Mouse (Mus musculus): ENCODE results near the gene Adcy6.

Adcy6 gene

DNA sequence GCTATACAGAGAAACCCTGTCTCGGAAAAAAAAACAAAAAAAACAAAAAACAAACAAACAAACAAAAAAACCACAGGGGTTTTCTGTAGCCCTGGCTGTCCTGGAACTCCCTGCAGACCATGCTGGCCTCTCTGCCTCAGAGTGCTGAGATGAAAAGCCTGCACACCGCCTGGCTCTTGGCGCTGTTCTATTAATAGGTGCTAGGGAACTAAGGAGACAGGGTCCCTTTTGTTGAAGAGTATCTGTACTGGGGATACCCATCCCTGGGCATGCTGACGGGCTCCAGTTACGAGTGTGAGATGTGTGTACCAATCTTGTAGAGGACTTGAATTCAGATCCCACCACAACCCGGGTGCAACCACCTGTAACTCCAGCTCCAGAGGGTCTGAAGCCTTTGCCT, 5.9 kb upstream of the Adcy6 start:
- CTCF ChIA-PET = interaction anchor here in 3 of 4 experiments (0.6 to 3.7 kb wide), 11 partner anchors 12 to 328 kb away, joined by 3 to 40 read pairs (median 4); no protein-coding TSS in a partner anchor
- POLR2A ChIA-PET = interaction anchor here in 3 of 4 experiments (0.8 to 9.2 kb wide), 14 partner anchors 10 to 362 kb away, joined by 3 to 49 read pairs (median 4); partner anchors contain the start of gene Cacnb3 (in 2 of the 3)

DNA sequence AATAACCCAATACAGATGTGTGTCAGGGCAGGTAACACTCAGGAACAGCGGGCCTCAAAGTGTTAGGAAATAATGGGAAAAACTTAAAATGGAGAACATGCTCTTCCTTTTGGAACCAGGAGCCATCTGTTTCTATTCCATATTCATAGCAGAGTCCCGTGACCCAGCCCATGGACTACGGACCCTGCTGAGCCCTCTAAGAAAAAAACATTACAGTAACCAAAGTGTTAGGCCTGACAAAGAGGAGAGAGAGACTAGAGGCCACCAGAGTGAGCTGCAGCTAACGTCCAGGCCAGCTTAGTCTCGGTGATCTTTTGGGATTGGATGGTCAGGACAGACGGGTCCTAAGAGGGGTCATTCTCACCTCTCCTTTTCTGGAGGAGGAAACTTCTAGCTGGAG, 5.1 kb upstream of the Adcy6 start:
- POLR2A ChIA-PET = interaction anchor here in 3 of 4 experiments (0.5 to 9.2 kb wide), 11 partner anchors 9 to 135 kb away, joined by 3 to 49 read pairs (median 4); partner anchors contain the start of gene Cacnb3 (in 2 of the 3)
- CTCF ChIA-PET = interaction anchor here in 3 of 4 experiments (0.5 to 3.7 kb wide), 9 partner anchors 11 to 762 kb away, joined by 3 to 40 read pairs (median 4); no protein-coding TSS in a partner anchor

DNA sequence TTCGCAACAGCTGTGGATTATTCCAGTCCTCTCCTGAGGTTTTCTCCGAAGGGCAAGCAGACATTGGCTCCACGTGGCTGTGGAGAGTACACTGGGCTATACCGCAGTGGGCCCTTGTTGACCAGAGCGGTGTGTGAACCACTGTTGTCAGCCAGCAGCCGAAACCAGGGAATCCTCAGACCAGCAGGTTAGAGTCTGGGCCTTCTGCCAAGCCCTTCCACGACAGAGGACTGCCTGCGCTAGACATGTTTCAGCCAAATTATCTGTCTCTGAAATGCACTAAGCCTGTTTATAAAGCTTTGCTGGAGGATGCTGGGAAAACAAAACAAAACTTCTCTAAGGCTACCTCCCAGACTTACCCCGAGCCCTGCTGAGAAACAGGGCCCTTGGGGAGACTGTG, 4.7 kb upstream of the Adcy6 start:
- ChIA-PET CTCF (interaction anchor here (0.5 to 3.7 kb wide), 7 partner anchors 11 to 97 kb away, joined by 3 to 40 read pairs (median 5); no protein-coding TSS in a partner anchor), POLR2A (interaction anchor here in 2 of 4 experiments (1.0 to 9.2 kb wide), 5 partner anchors 8 to 46 kb away, joined by 3 to 49 read pairs (median 5); partner anchors contain the start of gene Cacnb3 (in 1 of the 2))

DNA sequence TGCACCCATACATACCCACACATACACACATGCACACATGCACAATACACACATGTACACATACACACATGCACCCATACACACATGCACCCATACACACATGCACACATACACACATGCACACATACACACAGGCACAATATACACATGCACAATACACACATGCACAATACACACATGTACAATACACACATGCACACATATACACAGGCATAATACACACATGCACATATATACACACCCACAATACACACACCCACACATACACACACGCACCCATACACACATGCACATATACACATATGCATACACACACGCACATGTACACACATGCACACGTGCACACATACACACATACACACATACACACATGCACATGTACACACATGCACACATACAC, 2.4 kb upstream of the Adcy6 start:
- ChIA-PET POLR2A (no interaction called here), CTCF (interaction anchor here in 1 of 4 experiments (1.3 kb wide), 1 partner anchor 19 kb away, joined by 3 read pairs; no protein-coding TSS in a partner anchor)

DNA sequence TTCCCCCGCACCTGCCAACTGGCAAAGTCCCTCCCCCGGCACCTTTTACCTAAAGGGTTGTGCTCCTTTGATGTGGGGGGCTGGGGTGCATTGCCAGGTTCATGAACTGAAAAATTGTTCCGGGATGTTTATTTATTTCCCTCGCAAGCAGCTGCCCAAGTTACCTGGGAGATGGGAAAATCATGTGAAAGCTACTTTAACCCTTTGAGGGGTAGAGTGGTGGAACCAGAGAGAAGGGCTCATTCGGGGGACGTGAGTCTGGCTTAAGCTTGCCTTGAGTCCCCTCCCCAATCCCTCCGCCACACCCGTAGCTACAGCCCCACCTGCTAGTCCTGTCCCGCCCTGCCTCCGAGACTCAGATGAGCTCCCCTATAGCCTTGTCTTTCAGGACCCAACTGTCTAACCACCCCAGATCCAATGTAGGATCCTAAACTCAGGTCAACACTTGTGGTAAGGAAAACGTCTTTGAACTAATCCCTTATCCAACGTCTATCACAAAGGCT, 306 bp upstream of the Adcy6 start:
- ChIA-PET POLR2A (interaction anchor here in 2 of 4 experiments (0.9 to 2.3 kb wide), 9 partner anchors 9 to 153 kb away, joined by 3 to 9 read pairs (median 3); partner anchors contain the start of genes Arf3 (in 1 of the 2), Cacnb3 (in 1 of the 2) and Ddx23 (in 1 of the 2)), CTCF (interaction anchor here (0.5 to 2.7 kb wide), 11 partner anchors 21 to 790 kb away, joined by 3 to 11 read pairs (median 4); partner anchors contain the start of gene Arf3 (in 1 of the 4))

DNA sequence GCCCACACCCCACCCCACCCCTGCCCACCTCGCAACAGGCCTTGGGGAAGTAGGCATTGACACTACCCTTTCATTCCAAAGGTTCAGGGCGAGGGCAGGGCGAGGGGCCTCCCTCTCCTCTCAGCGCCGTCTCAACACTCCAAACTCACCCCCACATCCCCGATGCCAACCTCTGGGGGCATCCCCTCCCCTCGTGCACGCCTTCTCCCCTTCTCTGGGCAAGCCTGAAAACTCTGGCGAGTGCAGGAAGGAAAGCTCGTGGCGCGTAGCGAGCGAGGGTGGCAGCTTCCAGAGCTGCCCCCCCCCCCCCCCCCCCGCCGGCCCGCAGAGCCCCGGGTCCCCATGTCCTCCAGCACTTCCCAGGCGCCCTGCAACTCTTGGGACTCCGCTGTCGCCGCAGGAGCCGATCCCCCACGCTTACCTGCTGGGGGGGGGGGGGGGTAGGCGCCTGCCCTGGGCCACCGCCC, 1.1 kb downstream of the Adcy6 start:
- CTCF ChIA-PET = interaction anchor here in 2 of 4 experiments (0.7 to 2.7 kb wide), 4 partner anchors 23 to 1305 kb away, joined by 3 to 8 read pairs (median 7); no protein-coding TSS in a partner anchor
- POLR2A ChIA-PET = interaction anchor here in 1 of 4 experiments (0.6 to 1.9 kb wide), 4 partner anchors 12 to 535 kb away, joined by 3 to 9 read pairs (median 4); no protein-coding TSS in a partner anchor

DNA sequence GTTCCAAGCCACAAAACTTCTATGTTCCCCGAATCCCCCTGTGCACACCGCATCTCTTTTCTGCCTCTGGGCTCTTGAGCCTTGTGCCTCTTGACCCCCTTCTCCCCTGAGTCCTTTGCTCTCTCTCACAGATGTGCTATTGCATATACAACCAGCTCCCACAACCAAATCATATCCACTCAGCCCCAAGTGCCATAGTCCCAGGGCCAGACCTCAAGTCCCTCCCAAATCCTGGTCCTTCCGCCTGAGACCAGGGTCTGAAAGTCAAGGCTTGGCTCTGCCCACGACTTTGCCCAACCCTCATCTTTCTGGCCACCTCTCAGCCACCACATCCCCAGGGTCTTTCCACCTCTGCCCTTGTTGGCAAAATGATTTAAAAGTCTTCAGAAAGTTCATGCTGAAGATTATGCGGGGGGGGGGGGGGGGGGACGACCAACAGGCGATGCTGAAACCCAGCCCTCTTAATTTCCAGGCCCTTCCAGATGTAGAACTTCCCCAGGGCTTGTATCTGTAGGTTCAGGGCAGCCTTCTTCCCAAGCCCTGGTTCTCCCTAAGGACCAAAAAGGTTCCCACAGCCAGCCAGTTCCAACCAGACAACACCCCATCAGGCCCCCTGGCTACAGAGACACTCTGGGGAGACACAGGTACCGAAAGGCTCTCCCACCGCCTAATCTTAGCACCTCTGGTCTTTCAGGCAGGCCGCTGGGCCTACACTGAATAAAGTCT, 1.7 kb downstream of the Adcy6 start:
- ChIA-PET CTCF (interaction anchor here in 1 of 4 experiments (0.7 kb wide), 1 partner anchor 1305 kb away, joined by 3 read pairs; no protein-coding TSS in a partner anchor), POLR2A (interaction anchor here in 1 of 4 experiments (1.9 kb wide), 1 partner anchor 20 kb away, joined by 4 read pairs; no protein-coding TSS in a partner anchor)

DNA sequence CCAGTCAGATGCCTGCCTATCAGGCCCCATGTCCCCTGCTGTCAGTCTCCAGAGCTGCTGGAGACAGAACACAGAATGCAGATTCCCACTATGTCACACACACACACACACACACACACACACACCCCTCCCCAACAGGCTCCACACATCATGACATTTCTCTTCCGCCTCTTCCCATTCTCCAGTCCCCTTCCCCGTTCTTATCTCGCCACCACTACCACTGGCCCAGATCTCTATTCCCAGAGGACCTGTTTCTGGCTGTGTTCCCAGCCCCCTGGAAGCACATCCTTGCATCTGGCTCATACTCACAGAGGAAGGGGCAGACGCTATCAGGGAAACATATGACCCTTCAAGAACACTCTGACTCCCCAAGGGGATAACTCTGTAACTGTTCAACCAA, 2.3 kb downstream of the Adcy6 start:
- ChIA-PET POLR2A (interaction anchor here in 2 of 4 experiments (1.0 to 4.8 kb wide), 3 partner anchors 10 to 21 kb away, joined by 3 to 20 read pairs (median 4); no protein-coding TSS in a partner anchor), CTCF (no interaction called here)

DNA sequence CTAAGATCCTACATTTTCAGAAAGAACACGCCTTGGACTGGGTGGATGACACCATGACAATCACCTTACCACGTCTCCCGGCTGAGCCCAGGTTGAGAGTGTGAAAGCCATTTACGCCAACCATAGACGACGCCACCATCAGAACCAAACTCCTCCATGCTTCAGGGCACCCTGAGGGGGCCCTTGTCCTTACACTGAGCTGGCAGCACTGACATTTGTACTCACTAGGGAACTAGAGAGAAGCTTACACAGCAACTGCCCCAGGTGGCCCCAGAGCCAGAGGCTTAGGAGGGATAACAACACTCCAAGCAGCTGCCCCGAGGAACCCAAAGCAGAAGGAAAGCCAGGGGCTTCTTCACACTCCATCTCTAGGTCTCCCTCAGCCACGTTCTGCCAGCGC, 3.1 kb downstream of the Adcy6 start:
- ChIA-PET POLR2A (interaction anchor here in 2 of 4 experiments (1.0 to 4.8 kb wide), 4 partner anchors 8 to 22 kb away, joined by 3 to 20 read pairs (median 5); no protein-coding TSS in a partner anchor), CTCF (interaction anchor here in 2 of 4 experiments (1.1 to 1.4 kb wide), 3 partner anchors 11 to 132 kb away, joined by 3 to 4 read pairs (median 3); no protein-coding TSS in a partner anchor)

DNA sequence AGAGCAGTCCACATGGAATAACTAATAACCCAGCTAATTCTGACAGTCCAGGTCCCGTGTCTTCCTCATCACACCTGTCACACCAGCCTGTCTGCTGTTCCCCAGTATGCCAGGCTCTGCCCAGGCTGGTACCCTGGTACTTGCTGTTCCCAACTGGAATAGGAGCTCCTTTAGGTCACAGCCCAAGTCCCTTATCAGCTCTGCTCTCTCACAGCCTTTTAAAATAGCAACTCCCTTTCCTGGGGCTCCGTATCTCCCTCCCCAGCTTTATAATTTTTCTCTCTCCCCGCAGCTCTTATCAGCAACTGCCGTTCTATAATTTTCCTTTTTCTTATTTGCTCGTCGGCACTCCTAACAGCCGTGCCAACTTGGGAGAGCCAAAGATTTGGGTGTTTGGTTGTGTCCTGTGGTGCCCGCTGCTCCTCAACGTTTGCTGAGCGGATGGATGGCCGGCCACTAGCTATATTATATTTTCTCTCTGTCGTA, 3.8 kb downstream of the Adcy6 start:
- ChIA-PET CTCF (interaction anchor here in 3 of 4 experiments (0.6 to 1.5 kb wide), 6 partner anchors 11 to 534 kb away, joined by 3 to 4 read pairs (median 3); no protein-coding TSS in a partner anchor), POLR2A (interaction anchor here in 3 of 4 experiments (0.6 to 4.8 kb wide), 5 partner anchors 9 to 23 kb away, joined by 3 to 20 read pairs (median 5); no protein-coding TSS in a partner anchor)

DNA sequence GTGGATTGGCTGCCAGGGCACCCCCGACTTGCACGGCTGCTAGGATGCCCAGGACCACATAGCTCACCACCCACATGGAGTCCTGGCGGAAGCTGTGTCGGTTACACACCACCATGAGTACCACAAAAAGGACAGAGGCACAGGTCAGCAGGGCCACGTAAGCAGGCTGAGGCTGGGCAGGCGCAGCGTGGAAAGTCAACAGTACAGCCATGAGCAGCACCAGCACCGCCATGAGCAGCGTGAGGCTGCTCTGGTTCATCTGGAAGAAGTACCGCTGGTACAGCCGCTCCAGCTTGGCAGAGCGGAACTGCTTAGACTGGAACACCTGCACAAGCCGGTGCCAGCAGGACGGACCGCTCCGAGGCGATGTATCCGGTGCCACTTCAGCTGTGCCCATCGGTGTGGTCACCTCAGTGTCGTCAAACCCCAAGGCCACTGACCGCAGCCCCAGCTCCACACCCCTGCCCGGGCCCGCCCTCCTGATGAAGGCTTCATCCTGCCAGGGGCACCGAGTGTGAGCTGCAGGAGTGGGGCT, 5.8 kb downstream of the Adcy6 start:
- ChIA-PET CTCF (interaction anchor here (0.5 to 3.3 kb wide), 29 partner anchors 9 to 422 kb away, joined by 3 to 21 read pairs (median 3); partner anchors contain the start of gene Cacnb3 (in 1 of the 4)), POLR2A (interaction anchor here in 3 of 4 experiments (0.6 to 4.8 kb wide), 21 partner anchors 9 to 76 kb away, joined by 3 to 20 read pairs (median 5); partner anchors contain the start of genes Rnd1 (in 2 of the 3), 4930415O20Rik (in 1 of the 3), Ccnt1 (in 1 of the 3) and Ddx23 (in 1 of the 3))

DNA sequence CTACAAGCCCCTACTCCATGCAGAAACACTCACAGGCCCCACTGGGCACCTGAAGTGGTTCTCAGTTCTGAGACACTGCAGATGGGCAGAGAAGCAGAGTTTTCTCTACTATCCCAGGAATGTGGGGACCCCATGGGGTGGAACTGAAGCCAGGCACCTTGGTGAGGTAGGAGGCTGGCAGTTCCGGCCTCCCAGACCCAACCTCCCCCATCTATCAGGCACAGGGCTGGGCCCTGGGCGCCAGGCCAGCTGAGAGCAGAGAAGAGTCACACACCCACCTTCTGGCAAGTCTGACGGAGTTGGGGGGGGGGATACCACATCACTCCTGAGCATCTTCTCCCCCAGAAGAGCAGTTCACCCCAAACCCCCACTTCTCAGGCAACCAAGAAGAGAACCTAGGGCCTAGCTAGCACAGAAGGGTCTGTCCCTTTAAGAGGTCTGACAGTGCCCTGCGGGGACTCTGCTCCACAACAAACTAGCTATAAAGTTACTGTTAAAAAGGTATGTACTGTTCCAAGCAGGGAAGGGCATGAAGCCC, 6.9 kb downstream of the Adcy6 start:
- CTCF ChIA-PET = interaction anchor here (0.6 to 3.3 kb wide), 21 partner anchors 8 to 229 kb away, joined by 3 to 21 read pairs (median 3); partner anchors contain the start of gene Cacnb3 (in 1 of the 4)

DNA sequence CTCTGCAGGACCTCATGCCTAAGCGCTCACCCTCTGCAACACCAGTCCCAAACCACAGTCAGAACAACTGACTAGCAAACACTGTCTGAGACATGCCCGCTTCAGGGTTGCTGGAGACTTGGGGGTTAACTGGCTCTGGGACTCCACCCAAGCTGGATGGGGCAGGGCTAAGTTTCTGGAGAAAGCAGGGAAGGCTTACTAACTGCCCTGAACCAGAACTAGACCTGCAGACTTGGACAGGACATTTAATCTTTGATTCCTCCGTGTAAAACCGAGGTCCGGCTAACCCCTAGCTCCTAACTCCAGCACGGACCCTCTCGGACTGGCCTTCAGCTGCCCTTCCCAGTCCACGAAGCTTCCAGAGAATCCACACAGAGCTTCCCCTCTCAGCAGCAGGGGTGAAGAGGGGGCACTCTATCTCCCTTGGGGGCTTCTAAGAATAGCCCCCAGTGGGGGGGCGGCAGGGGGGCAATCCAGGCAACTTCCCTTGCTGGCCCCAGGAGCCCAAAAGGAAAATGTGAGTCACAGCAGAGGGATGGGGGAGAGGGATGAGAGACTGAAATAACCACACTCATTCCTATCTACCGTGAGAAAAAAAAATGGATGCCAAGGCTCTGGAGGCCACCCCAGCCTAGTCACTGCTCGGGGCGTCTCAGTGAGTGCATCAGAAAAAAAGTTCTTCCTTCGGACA, 7.5 kb downstream of the Adcy6 start:
- ChIA-PET POLR2A (interaction anchor here in 3 of 4 experiments (0.8 to 1.8 kb wide), 9 partner anchors 8 to 30 kb away, joined by 3 to 6 read pairs (median 4); partner anchors contain the start of gene Adcy6 (in 1 of the 3)), CTCF (interaction anchor here in 3 of 4 experiments (0.6 to 3.3 kb wide), 10 partner anchors 8 to 185 kb away, joined by 3 to 21 read pairs (median 4); partner anchors contain the start of gene Cacnb3 (in 1 of the 3))

More for the DNA sequence above, 6.9 kb downstream of the Adcy6 start:
- POLR2A ChIA-PET = interaction anchor here (1.0 to 4.8 kb wide), 13 partner anchors 8 to 74 kb away, joined by 3 to 20 read pairs (median 5); partner anchors contain the start of genes Rnd1 (in 2 of the 4), 4930415O20Rik (in 1 of the 4) and Ccnt1 (in 1 of the 4)

DNA sequence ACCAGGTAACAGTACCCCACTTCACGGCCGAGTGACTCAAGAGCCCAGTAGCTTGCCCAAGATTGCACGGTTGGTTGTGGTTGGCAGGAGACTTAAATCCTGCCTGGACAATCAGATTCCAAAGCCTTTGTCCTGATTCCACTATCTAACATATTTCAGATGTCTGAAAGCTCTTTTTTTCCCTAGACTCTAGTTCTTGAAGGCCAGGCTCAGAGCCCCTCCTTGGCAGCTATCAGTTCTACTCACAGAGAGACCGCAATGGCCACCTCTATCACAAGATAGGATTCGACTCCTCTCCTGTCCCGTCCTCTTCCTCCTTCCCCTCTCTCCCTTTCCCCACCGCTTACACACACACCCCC, 8.1 kb downstream of the Adcy6 start:
- POLR2A ChIA-PET = interaction anchor here (0.8 to 1.8 kb wide), 10 partner anchors 9 to 31 kb away, joined by 3 to 6 read pairs (median 4); partner anchors contain the start of gene Adcy6 (in 1 of the 4)
- CTCF ChIA-PET = interaction anchor here (0.6 to 3.3 kb wide), 10 partner anchors 10 to 184 kb away, joined by 3 to 21 read pairs (median 4); partner anchors contain the start of gene Cacnb3 (in 1 of the 4)

DNA sequence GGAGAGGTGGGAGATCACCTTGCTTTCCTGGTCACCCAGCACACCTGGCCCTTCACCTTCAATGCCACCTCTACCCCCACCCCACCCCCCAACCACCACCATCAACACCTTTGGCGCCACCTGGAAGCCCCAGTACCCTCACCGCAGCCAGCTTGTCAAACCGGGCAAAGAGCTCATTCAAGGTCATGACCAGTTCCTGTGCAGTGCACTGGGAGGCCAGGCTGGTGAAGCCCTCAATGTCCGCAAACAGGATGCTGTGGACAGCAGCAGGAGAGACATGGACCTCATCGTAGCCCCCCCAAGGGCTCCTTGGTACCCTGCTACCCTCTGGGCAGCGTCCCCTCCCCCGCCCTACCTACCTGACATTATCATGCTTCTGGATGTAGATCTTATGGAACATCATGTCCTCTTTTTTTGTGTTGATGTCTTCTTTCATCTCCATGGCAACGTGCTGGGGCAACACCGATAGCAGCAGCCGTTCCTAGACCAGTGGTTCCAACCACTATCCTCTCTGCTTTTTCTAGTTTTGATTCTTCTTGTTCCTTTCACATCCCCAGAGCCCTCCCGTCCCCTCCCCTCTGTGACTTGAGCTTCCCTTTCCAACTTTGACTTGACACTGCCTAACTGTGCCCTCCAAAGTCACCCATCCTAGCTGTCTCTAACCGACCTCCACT, 9.7 kb downstream of the Adcy6 start:
- ChIA-PET POLR2A (interaction anchor here in 3 of 4 experiments (0.6 to 1.8 kb wide), 19 partner anchors 11 to 737 kb away, joined by 3 to 8 read pairs (median 3); partner anchors contain the start of genes 4930415O20Rik (in 1 of the 3), Ccnt1 (in 1 of the 3) and Rnd1 (in 1 of the 3)), CTCF (interaction anchor here (0.6 to 1.5 kb wide), 13 partner anchors 8 to 753 kb away, joined by 3 to 8 read pairs (median 4); no protein-coding TSS in a partner anchor)
